Mouse (Mus musculus) left cerebral cortex, adult 11 months (tissue): Measurements from ENCODE around the gene Adgrf5.
"Not testable (repeated sequence)": the region's sequence is repeated elsewhere in the genome, so short reads cannot be mapped to it uniquely, and the experiment has no call there.

Source experiments
- DNase-seq: peaks from one replicate; pipeline ENCODE4 v3.0.0; 2022; ENCODE audit warnings: low spot score

The Adgrf5 gene

DNA sequence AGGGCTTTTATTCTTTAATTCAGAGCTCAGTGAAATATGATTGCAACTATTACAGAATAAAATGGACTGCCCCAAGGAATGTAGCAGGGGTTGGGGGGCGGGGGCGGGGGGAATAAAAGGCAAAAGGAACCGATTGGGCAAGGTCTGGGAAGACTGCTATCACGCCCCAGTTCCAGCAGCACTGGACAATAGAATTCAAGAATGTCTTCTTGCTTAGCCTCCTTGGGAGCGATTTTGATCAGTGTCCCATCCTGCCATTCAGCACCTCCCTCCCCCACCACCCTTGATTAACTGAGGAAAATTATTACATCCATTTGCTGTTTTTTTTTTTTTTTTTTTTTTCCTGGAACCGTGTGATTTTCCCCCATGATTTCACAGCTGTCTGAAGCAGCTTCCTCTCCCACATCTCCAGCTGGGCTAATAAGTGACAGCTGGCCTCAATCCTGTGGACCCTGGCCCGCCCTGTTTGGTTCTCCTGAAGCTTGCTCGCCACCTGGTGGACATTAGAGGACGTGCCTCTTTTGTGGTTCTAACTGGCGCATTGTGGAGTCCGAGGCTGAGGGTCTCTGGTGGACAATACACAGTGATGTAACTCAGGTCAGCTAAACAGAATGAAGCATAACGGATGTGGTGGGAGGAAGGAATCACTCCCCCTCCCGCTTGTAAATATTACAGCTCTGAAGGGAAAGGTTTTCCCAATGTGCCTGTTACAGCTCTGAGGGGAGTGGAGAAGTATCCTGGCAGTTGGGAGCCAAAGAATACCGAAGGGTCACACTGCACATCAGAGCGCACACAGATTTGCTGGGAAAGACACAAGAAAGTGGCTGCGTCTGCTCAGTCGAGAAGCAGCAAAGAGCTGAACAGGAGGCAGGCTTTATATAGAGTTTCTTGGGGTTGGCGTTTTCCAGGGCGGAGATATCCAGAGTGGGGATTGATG is 100.3 kb downstream of the Adgrf5 start:
- peak; percentile 31 for DNase-seq

DNA sequence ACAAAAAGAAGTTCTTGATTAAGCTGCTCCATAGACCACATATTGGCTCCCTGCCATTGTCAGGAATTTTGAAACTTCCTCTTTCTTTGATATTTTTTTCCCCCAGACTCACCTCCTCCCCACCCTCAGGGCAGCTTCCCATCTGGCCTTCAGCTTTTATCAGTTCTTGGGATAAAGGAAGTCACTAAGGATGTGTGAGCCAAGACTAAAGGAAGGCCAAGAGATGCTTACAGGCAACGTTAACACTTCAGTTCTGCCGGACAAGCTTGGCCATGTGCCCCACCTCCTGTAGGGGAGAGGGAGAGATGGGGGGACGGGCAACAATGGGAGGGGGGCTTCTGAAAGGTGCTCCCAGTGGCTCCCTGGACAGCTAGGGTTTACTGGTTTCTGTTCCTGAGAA is 109.8 kb downstream of the Adgrf5 start:
- DNase-seq = no peak

DNA sequence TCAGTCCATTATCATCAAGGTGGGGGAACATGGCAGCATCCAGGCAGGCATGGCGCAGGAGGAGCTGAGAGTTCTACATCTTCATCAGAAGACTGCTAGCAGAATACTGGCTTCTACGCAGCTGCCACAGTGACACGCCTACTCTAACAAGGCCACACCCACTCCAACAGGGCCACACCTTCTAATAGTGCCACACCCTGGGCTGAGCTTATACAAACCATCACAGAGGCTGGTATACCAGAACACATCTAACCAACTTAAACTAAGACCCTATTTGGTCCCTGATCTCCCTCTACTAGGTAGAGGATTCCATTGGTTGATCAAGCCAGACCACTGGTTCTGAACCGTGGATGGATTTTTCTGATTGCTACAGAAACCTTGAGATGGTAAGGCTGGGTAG is 112.3 kb downstream of the Adgrf5 start:
- DNase-seq = no peak

DNA sequence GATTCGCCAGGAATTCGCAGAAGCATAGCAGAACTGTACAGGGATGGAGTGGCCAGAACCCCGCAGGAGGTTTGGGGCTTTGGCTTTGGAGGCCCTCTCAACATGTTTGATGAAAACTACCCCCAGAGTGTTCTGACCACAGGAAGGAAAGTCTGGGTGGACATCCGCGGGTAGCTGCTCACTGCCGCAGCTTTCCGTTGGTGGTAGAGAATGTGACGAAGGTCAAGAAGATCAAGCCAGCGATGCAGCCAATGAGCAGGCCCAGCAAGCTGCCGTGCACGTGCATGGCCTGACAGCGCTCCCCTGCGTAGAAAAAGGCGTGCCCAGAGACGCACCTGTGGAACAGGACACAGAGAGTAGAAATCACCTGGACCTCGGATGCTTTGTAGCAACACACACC is 114.5 kb downstream of the Adgrf5 start:
- DNase-seq = no peak

DNA sequence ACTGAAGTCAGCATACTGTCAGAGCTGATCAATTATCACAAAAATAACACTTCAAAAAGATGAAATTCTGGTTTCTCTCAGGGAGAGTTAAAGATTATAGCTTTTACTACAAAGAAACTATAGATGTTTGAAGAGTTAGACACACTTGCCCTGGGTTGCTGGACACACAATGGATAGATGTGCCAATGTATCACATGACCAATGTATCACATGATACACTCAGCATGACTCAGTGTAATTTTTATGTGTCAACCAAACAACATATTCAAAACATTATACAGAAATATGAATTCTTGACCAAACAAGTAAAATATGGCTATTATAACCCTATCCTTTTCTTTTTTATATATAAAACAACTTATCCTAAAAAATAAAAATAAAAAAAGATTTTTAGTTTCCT is 117.4 kb downstream of the Adgrf5 start:
- no peak for DNase-seq

DNA sequence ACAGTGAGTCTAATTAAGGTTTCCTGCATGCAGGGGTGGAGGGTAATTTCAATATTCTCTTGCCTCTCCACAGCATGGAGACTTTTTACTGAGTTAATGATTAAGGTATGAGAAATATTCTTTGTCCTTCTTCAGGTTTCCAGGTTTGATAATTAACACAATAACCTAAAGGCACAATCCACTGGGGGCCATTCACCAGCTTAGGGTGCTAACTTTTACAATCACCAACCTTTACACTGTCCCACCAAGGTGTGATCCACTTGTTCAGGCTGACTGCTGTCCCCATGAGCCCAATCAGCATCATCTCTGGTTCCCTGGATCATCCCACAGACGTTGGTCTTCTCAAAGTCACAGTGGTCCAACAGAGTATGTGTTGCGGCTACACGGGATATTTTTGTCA is 125.7 kb downstream of the Adgrf5 start:
- DNase-seq = no peak

DNA sequence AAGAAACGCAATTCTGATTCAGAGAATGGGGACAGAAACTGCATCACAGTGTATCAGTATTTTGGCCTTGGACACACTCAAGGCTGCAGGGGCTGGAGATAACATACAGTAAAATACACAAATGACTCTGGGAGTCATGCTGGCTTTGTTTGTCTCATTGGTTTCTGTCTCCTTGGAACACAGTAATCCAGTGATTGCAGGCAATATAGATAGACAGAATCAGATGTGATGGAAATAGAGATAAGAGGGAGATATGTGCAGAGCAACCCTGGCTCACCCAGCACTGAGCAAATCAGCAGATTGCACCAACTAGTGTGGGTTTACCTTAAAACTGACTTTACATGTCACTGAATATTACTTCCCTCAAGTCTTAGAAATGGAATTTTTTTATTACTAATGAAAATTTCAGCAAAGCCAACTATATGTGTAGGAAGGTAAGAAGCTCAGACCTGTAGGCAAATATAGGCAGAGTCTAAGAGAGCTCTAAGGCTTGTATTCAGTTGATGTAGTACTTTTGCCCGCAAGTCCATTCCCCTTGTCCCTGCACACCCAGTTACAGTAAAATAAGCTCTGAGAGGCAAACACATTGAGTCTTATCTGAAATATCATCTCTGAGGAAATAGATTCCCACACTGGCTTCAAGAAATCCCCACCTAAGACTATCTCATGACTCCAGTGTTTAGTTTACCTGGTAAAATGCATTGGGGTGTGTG is 128.3 kb downstream of the Adgrf5 start:
- no peak for DNase-seq

DNA sequence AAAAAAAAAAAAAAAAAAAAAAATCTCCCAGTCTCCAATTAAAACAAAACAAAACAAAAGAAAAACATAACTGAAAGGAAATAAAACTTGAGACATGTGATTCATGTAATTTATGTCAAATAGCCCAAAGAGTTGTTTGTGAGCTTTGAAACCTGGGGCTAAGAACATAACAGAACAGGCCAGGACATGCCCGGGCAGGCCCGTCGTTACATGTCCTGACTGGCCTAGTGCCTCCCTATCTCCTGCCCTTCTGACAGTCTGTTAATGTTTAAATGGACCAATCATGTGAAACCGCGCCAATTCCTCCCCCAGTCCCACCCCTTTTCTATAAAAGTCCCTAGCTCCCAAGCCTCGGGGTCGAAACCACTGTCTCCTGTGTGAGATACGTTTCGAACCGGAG is 130.1 kb downstream of the Adgrf5 start:
- not testable (repeated sequence) for DNase-seq

DNA sequence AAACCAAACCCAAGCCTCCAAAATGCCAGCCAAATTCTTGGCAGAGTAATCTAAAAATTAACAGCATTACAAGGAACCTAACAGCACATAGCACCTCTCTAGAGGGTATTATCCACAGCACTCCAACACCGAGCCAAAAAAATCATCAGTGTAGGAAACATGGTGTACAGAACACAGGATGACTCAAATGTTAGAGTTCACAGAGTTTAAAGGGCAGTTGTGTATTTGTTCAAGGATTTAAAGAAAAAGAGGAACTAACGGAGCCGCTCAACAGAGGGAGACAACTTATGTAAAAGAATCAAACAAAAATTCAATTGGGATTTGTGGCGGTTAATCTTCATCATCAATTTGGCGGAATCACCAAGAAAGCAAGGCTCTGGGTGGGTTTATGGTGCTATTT is 135.3 kb downstream of the Adgrf5 start:
- no peak for DNase-seq

DNA sequence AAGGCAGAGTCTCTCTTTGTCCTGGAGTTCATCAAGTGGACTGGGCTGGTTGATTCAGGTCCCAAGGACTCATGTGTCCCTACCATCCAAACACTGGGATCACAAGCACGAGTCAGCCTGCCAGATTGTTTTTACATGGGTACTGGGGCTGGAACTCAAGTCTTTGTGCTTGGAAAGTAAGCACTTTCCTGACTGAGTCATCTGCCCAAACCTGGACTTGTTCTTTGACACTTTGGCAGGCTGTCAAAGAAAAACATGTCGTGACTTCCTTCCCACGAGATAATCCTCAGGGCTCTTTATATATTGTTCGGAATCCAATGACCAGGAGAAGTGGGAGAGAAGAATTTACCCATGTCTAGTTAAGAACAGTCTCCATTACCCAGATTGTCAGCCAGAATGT is 137.3 kb downstream of the Adgrf5 start:
- no peak for DNase-seq

DNA sequence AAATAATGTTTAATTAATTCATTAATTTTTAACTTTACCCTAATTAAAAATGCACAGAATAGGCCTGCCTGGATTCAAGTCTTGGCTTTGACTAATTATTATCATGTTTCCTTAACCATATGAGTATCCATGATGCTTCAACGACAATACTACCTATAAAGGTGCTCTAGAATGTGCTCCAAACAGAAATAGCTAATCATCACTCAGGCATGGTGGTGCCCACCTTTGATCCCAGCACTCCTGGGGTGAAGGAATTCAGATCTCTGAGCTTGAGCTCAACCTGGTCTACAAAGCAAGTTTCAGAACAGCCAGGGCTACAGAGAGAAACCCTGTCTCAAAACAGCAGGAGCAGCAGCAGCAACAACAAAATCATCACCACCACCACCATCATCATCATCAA is 140.3 kb downstream of the Adgrf5 start:
- no peak for DNase-seq

DNA sequence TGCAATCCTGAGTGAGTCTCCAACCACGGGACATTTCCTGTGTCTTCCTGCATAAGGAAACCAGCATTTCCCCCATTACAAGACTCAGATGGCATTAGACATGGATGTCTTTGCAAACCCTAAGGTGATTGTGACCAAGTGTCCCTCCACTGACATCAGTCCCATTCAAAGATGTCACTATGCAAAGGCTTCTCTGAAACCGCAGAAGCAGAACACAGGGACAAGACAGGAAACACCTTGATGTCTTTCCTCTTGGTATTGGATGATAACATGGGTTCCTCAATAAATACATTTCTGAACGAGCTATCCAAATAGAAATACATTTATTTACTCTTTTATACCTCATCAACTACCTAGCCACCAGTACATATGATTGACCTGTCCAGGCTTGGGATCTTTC is 141.0 kb downstream of the Adgrf5 start:
- no peak for DNase-seq

DNA sequence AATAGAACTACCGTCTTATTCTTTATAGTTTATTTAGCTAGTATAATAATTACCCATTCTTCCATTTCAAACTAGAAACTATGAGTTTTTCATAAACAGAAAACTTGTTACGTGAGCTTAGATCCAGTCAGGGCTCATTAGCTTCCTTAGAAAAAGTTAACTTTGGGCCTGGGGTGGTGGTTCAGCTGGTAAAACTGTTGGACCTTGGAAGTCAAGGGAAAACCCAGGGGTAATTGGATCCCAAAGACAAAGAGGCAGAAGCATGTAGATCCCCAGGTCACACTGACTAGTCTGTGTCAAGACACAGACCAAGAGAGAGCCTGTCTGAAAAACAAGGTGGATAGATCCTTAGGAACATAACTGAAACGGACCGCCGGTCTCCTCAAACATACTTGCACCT is 141.4 kb downstream of the Adgrf5 start:
- no peak for DNase-seq

DNA sequence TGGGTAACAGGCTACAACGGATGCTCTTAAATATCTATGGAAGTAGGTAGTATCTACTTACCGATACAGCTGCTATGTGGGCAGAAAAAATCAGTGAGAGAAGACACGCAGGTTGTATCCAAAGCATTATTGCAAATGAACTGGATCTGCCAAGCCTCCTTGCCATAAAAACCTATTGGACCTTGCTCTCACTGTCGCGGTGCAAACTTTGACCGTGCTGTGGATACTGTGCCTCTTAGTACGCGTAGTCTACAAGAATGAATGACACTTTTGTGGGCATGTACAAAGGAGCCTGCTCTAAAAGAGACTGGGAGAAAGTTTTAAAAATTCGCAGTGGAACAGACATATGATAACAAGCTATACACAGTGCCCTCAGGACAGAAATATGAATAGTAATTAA is 142.3 kb downstream of the Adgrf5 start, which contains the start of gene Mep1a:
Mep1a (minus strand) TSS at position 221 of the 400 bp plus-strand sequence.
- DNase-seq = no peak

DNA sequence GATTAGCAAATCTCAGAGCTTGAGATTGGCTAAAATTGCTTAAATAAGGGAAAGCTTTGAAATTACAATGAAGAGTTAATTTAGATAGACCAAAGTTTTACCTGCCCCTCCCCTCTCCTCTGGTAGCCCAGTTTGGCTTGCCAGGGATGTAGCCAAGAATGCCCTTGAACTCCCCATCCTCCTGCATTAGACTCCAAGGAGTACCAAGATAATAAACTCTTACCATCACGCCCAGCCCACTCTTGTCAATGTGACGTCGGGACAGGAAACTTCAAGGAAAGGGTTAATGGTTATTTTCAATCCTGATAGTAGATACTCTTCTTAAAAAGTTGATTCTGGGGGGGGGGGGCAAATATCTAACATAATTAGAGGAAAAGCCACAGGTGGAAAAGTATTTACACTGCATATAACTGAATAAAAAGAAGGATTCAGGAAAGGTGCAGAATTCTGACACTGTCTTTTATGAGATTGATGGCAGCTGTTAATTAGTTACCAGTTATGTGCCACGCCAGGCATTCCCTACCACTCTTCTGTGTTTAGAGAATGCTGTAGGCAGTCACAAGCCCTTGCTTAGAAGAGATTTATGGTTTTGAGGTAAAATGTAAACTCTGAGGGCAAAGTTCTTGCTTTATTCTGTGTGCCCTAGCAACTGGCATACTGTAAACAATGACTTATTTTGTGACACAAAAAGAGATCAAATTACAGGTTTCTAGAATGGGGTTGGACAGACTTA is 143.8 kb downstream of the Adgrf5 start:
- DNase-seq = no peak

DNA sequence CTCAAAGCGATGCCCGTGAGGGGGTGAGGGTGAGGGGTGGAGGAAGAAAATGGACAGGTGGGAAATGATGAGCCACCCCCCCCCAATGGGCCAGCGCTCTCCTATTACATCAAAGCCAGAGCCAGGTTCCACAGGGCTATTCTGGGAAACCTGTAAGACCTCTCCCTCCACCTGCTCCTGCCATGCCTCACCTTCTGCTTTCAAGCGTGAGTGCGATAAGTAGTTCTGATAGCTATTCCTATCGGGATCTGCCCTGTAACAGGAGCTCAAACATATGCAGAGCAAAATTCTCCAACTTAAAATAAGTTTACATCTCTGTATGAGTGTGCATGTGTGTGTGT is 144.3 kb downstream of the Adgrf5 start:
- no peak for DNase-seq
